Mouse (Mus musculus) gastrocnemius, adult 18-20 months (tissue): ENCODE measurements at regions not wholly inside any gene's neighbourhood (a gene's known extent, or its start where the extent isn't known, plus 50 kb on each side); places are given as distances from the start of the nearest gene placed in this dataset.
A peak's percentile ranks its signal among the peaks of the same experiment; 100 is the strongest.

ENCODE experiments used
- DNase-seq: peaks from one replicate; pipeline ENCODE4 v3.0.0; 2021; ENCODE audit warnings: low spot score

DNA sequence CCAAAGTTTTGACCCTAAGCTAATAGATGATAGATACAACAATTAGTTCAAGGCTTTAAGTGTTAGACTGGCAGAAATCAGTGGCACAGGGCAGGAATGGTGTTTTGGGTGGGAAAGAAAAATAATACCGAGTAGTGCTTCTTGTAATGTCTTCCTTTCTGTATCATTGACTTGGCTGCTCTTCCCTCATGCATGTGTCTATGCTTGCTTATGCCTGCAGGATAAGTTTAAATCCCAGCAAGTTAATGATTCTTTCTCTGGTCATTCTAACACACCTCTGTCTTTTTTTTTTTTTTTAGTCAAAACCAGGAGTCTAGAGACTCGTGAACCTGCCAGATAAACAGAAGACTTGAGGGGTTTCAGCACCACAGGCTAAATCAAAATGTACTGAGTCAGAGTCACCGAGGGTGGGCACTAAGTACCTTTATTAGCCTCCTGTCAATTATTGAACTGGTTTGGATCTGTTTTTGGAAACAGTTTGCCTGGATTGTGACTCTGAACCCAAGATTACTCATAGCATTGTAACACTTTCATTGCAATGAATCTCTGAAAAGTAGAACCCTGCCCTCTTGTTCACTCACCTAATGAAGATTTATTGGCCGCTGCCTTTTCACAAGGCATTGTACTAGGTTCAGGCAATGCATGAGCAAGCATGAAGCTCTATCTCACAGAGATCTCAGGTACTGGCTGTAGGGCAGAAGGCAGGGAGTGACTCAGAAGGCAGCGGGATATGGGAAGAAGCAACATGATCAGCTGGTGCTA lies 374.8 kb upstream of the A1bg start:
- DNase-seq, result no peak

DNA sequence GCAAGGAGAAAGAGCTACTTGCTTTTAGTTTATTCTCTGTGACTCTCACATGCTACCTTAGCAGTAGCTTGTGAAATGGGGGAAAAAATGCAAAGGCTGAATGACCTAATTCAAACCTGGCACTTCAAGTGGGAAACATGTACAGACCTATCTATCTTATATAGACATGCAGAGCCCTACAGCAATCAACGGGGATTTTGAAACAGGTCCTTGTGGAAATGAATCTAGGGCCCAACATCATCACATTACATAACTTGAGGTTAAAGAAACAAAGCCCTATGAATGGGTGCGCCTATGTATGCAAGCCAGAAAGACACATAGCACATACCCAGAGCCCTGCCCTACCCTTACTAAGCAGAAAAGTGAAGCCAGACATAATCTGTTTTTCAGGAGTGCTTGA lies 371.8 kb upstream of the A1bg start:
- DNase-seq, result no peak

- DNase-seq, result no peak
These were observed 371.3 kb upstream of the A1bg start for GRCm38 (mm10) chr15:61294131-61294530.

DNA sequence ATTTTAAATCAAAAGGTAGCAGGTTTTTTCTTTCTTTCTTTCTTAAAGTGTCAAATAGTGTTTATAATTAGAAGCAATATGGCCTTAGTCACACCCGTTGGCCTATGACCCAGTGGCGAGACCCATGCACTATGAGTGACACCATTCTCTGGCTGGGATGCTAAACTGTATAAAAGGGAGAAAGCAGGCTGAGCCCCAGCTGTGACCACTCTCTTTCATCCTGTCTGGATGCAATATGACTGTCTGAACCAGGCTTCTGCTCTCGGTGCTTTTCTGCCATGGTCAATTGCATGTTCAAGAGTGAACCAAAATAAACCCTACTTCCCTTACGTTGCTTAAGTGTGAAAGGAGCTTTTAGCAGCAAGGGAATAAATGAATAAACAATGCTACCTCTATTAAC lies 346.0 kb upstream of the A1bg start:
- DNase-seq, result no peak

DNA sequence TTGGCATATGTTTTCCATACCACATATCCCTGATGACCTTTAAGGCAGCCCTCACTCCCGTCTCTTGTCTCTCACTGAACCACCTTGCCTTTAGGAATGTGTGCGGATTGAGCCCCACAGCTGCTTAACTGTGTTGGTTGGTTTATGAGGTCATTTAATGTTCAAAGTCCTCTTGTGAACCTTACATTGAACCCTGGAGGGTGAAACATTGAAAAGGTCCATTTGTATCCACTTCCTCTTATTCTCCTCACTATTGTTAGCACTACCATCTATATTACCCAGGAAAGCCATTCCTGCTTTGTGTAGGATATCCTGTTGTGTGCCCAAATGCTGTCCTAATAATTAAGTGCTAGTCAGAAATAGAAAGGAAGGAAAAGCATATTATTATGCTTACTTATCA lies 336.2 kb upstream of the A1bg start:
- DNase-seq, result no peak

DNA sequence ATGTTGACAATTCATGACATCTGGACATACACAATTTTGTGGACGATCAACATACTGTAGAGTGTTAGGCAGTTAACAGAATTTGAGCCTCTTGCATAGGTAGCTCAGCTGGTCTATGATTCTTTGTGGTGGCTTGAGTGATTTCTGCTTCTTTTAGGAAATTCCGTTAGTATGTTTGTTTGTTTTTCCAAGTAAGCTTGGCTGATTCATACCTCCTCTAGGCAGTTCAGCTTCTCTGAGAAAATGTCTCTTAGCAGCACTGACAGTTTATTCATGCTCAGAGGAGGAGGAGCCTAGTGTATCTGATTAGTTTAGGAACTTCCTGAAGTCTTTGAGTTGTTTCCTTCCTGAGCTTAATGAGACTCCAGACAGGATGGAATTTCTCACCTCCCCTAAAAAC lies 321.7 kb upstream of the A1bg start:
- DNase-seq, result no peak

DNA sequence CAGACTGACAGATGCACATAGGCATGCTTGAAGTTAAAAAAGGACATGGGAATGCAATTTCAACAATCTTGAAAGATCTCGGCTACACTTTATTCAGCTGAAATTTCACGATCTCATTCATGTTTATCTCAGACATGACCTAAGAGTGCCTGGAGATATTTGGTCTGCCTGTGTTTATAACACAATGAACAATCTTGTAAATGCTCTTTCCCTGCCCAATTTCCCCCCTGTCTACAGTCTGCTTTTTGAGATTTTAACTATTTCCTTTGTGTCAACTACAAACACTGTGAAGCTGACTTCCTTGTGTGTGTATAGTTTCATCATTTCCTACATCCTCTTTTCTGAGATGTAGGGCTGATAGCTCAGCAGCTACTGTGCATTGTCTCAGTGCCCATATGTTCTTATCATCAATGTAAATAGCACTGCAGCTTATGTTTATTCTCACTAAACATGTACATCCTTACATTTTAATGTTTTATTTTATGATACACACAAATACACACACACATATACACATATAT lies 319.4 kb upstream of the A1bg start:
- DNase-seq, result no peak

- DNase-seq, result no peak
These were observed 318.9 kb upstream of the A1bg start for GRCm38 (mm10) chr15:61241741-61242140.

DNA sequence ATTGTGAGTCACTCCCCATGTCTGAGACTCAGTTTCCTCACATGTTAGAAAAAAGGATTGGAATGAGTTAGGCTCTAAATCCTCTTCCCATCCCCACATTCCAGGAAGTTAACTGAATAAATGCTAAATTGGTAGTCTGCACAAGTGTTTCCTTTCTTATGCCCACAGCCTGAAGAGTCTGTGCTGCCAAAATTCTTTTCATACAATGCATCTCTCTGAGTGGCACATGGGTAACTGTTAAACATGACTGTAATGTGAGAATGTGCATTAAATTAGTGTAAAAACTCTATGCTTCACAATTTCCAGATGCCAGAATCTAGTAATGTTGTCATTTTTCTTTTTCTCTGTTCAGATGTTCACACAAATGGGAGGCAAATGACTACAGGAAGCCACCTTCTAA lies 317.5 kb upstream of the A1bg start:
- DNase-seq, result no peak

DNA sequence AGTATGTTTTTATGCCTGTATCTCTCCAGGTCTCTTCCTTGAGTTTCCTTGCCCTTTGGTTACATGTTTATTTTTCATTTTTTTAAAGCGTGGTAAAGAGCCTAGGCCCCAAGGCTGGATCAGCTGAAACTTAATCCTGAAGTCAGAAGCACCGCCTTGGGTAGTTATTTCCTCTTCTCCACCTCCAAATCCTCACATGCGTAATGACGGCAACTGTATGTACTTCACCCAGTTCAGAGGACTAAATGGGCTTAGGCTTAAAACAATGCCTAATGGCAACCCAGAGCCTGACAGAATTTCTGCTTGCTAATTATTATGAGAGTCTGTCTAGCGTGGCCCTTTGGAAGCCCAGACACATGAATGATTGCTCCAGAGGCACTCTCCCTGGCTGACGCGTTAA lies 316.6 kb upstream of the A1bg start:
- DNase-seq, result no peak

- no peak for DNase-seq
These were observed 316.2 kb upstream of the A1bg start for GRCm38 (mm10) chr15:61238996-61239395.

DNA sequence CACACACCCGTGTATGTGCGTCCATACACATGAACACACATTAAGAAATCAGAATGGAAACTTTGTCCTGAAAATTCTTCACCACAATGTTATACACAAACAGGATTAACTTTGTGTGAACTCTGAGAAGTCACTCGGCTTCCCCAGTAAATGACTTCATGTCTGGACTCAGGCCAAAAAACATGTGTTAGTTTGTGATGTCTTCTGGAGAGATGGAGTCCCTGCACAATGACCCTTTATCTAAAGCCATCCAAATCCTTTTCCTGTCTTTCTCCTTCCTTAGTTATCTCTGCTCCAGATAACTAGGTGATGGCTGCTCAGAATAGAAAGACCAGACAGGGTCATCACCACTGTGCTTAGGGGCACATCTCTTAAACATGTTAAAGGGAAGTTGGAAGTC lies 306.8 kb upstream of the A1bg start:
- no peak for DNase-seq

GRCm38 (mm10) chr15:61222923-61223322 lies 300.1 kb upstream of the A1bg start:
- DNase-seq, result no peak

DNA sequence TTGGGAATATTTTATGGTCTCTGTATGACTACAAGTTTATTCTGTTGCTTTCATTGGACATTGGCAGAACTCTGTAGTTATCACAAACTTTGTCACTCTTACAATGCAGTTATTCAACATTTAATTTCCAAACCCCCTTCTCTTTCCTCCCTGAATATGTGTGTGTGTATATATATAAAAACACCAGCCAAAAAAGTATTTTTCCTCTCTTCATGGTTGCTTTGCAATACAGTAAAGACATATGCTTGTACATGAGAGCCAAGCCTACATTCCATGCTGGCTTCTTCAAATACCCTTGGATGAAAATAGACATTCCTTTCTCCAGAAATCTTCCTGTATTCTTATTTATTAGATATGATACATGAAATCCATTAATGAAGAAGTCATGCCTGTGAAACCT lies 287.3 kb upstream of the A1bg start:
- DNase-seq, result no peak

DNA sequence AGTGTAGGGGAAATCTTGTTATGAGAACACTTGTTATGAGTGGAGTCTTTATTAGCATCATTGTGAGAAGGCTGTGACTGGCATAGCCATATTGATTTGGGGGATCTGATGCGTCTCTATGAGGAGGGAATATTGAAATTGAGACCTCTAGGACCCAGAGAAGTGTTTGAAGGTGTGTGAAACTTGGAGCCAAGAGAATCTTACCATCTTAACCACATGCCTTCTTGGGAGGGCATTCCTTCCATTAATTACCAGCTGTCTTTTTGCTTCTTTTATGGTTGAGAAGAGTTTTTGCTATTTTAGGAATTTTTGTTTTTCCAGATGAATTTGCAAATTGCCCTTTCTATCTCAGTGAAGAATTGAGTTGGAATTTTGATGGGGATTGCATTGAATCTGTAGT lies 267.2 kb upstream of the A1bg start:
- DNase-seq, result no peak

DNA sequence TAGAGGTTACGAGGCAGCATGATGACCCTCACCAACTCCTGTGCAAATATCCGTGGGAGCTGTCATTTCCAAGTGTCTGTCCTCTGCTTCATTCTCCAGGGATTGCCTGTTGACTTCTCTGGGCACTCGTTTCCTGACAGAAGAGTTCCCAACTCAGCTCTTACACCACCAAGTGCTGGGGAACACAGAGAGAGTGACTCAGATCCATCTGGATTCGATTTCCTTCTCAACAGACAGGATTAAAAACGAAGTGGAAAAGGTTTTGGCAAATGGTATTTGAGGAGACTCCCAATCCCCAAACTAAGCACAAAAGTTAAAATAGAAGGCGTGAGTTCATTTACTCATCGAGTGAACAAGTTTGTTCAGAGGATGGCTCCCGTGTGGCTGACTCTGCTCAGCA lies 266.7 kb upstream of the A1bg start:
- peak; percentile 30 for DNase-seq

DNA sequence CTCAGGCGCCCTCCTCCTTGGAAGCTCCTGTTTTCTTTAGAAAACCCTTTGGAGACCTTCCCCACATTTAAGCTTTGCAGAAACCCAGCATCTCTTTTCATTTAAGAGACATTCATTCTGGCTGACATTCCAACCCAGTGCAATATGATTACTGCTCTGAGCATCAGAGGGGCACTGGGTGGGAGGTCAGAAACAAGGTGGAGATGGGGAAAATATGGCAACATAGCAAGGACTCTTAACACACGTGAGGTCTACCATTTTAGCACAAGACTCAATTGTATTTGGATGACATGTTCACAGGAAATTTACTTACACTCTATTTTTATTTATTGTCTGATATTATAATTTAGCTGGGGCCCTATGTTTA lies 261.8 kb upstream of the A1bg start:
- DNase-seq, result no peak

GRCm38 (mm10) chr15:61183751-61184596 lies 261.2 kb upstream of the A1bg start:
- DNase-seq, result no peak

DNA sequence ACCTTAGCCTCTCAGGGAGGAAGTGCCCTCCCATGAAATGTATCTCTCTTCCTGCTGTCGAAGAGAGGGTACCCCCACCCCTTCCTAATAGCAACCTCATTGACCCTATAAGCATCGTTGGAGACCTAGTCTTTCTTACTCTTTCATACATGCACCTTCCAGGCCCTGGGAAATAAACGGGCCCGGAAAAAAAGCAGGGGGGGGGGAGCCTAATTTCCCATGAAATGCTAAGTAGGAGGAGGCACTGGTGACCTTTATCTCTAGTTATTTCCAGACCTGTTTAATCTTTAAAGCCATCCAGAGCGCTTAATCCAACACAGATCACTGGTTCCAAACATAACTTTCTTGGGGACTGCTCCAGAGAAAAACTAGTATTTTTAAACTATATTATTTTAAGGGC lies 260.5 kb upstream of the A1bg start:
- no peak for DNase-seq

DNA sequence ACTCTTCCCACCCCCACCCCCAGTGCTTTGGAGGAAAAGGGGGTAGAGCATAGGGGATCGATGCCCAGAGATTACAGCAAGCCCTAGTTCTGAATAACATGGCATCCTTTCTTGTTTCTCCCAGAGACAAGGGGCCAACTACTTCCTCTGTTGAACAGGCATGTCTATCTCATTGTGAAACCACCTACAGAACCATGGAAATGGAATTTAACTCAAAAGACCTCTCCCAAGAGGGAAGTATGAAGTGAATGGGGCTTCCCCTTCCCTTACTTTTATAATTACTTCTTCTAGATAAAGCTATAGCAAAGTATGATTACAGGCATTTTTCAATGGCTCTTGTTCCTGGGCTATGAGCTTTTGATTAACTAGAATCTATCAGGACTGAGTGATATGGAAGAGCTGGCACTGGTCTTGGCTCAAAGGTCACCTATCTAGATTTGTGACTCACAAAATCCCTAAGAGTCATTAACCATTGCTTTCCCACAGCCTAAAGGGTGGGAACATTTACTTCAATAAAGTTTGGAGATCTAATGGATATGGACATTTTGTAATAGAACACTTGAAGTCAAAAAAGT lies 246.1 kb upstream of the A1bg start:
- DNase-seq, result no peak

- DNase-seq, result no peak
These were observed 242.2 kb upstream of the A1bg start for GRCm38 (mm10) chr15:61165050-61165449.

- no peak for DNase-seq
These were observed 238.6 kb upstream of the A1bg start for GRCm38 (mm10) chr15:61161397-61161796.

DNA sequence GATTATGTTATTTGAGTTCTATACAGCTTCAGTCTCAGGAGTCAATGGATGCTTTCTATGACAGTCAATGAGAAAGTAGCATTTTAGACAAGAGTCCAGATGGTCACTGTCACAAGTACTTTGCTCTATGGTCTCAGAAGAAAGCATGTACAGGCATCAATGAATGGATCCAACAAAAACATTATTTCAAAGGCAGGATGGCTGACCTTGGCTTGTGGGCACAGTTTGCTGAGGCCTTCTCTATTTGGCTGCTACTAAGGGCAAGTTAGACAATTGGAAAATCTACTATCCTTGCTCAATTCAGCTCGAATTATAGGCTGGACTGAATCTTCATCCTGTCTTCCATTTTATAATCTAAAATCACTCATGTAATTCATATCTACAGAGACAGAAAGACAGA lies 237.9 kb upstream of the A1bg start:
- DNase-seq, result no peak
